Mouse (Mus musculus) MEL (cell line): ENCODE measurements around the gene Vps29. TPM values are rescaled to one million over a fixed set of nuclear protein-coding genes. Genes with fewer than 3 reads are reported as not detected.

ENCODE experiments used
- DNase-seq: peaks from one replicate; pipeline ENCODE4 v3.0.0; 2011; ENCODE audit warnings: low read depth, low spot score
- H3K27ac ChIP-seq: 2 replicates; pipeline ENCODE4 v1.5.1; 2012; ENCODE audit warnings: low read depth, mild to moderate bottlenecking, control low read depth, low read length, moderate library complexity; ENCODE audit not compliant: control insufficient read depth
- H3K27me3 ChIP-seq, 2 experiments: fragments of 150-350 bp in 1 of 2; sonication (generic) in 1 of 2; 2 replicates each; pipeline ENCODE4 v1.6.1; 2012; ENCODE audit warnings: low read length in 2 of 2, mild to moderate bottlenecking in 2 of 2, improper control_type of control experiment in 1 of 2, moderate library complexity in 1 of 2; ENCODE audit not compliant: insufficient read depth in 2 of 2, control insufficient read depth in 1 of 2
- H3K36me3 ChIP-seq, 2 experiments: 2 replicates each; pipeline ENCODE4 v1.6.1; 2012 to 2014; ENCODE audit warnings: low read length in 2 of 2, improper control_type of control experiment in 1 of 2, inconsistent platforms in 1 of 2, mild to moderate bottlenecking in 1 of 2; ENCODE audit not compliant: insufficient read depth in 2 of 2, control insufficient read depth in 1 of 2
- H3K4me1 ChIP-seq, 2 experiments: fragments of 150-350 bp in 1 of 2; sonication (generic) in 1 of 2; 2 replicates each; pipeline ENCODE4 v1.6.1; 2012; ENCODE audit warnings: low read length in 2 of 2, improper control_type of control experiment in 1 of 2, mild to moderate bottlenecking in 1 of 2; ENCODE audit not compliant: insufficient read depth in 2 of 2, control insufficient read depth in 1 of 2
- H3K4me3 ChIP-seq, 2 experiments: fragments of 150-350 bp in 1 of 2; sonication (generic) in 1 of 2; 2 replicates each; pipeline ENCODE4 v1.5.1; 2012; ENCODE audit warnings: low read depth in 2 of 2, low read length in 2 of 2, mild to moderate bottlenecking in 2 of 2, moderate library complexity in 2 of 2, control low read depth in 1 of 2, improper control_type of control experiment in 1 of 2; ENCODE audit not compliant: control insufficient read depth in 1 of 2, insufficient read depth in 1 of 2
- H3K79me2 ChIP-seq: 2 replicates; pipeline ENCODE4 v1.6.1; 2012; ENCODE audit warnings: mild to moderate bottlenecking, low read length, moderate library complexity; ENCODE audit not compliant: control insufficient read depth, poor library complexity, insufficient read depth
- H3K9ac ChIP-seq: 2 replicates; pipeline ENCODE4 v1.6.1; 2012; ENCODE audit warnings: low read depth, mild to moderate bottlenecking, control low read depth, low read length, moderate library complexity; ENCODE audit not compliant: control insufficient read depth, poor library complexity, severe bottlenecking
- H3K9me3 ChIP-seq: fragments of 150-350 bp; sonication (generic); replicated peaks from 2 replicates; pipeline ENCODE4 v1.6.1; 2012; ENCODE audit warnings: mild to moderate bottlenecking, low read length, improper control_type of control experiment, moderate library complexity; ENCODE audit not compliant: insufficient read depth
- BHLHE40 ChIP-seq: IDR thresholded peaks from 2 replicates; pipeline ENCODE4 v1.6.1; 2012; ENCODE audit warnings: low read depth, mild to moderate bottlenecking, inconsistent platforms, low read length, improper control_type of control experiment, borderline replicate concordance
- E2F4 ChIP-seq: IDR thresholded peaks from 2 replicates; pipeline ENCODE4 v1.6.1; 2011; ENCODE audit warnings: low read depth, low read length, improper control_type of control experiment, borderline replicate concordance
- ELF1 ChIP-seq: IDR thresholded peaks from 2 replicates; pipeline ENCODE4 v1.6.1; 2014; ENCODE audit warnings: low read depth, mild to moderate bottlenecking, inconsistent platforms, low read length, improper control_type of control experiment, moderate library complexity
- EP300 ChIP-seq, 2 experiments: IDR thresholded peaks; 2 replicates each; pipeline ENCODE4 v1.6.1; 2011; ENCODE audit warnings: improper control_type of control experiment in 2 of 2, low read length in 2 of 2, low read depth in 1 of 2, mild to moderate bottlenecking in 1 of 2
- GATA1 ChIP-seq: IDR thresholded peaks from 2 replicates; pipeline ENCODE4 v1.6.1; 2011; ENCODE audit warnings: low read depth, low read length, improper control_type of control experiment
- HCFC1 ChIP-seq: IDR thresholded peaks from 2 replicates; pipeline ENCODE4 v1.6.1; 2012; ENCODE audit warnings: low read depth, mild to moderate bottlenecking, inconsistent platforms, low read length, improper control_type of control experiment, moderate library complexity
- JUND ChIP-seq: IDR thresholded peaks from 2 replicates; pipeline ENCODE4 v1.6.1; 2011; ENCODE audit warnings: low read depth, mild to moderate bottlenecking, improper control_type of control experiment, low read length
- MAX ChIP-seq: IDR thresholded peaks from 2 replicates; pipeline ENCODE4 v1.6.1; 2011; ENCODE audit warnings: low read length, improper control_type of control experiment
- MEF2A ChIP-seq: IDR thresholded peaks from 2 replicates; pipeline ENCODE4 v1.6.1; 2014; ENCODE audit warnings: low read depth, mild to moderate bottlenecking, inconsistent platforms, low read length, improper control_type of control experiment; ENCODE audit not compliant: poor library complexity, insufficient replicate concordance, severe bottlenecking; ENCODE audit errors: extremely low read depth
- MYB ChIP-seq: IDR thresholded peaks from 2 replicates; pipeline ENCODE4 v1.6.1; 2011; ENCODE audit warnings: mild to moderate bottlenecking, low read depth, low read length, improper control_type of control experiment
- NRF1 ChIP-seq: IDR thresholded peaks from 2 replicates; pipeline ENCODE4 v1.6.1; 2014; ENCODE audit warnings: low read depth, mild to moderate bottlenecking, inconsistent platforms, low read length, improper control_type of control experiment, moderate library complexity; ENCODE audit not compliant: poor library complexity, insufficient read depth, severe bottlenecking
- POLR2AphosphoS2 ChIP-seq: IDR thresholded peaks from 2 replicates; pipeline ENCODE4 v1.6.1; 2011; ENCODE audit warnings: low read length, improper control_type of control experiment
- SIN3A ChIP-seq: IDR thresholded peaks from 2 replicates; pipeline ENCODE4 v1.6.1; 2012; ENCODE audit warnings: low read length, improper control_type of control experiment, inconsistent platforms
- TAL1 ChIP-seq: IDR thresholded peaks from 2 replicates; pipeline ENCODE4 v1.6.1; 2012; ENCODE audit warnings: mild to moderate bottlenecking, inconsistent platforms, low read length, moderate library complexity, mixed read lengths
- ZNF384 ChIP-seq: IDR thresholded peaks from 2 replicates; pipeline ENCODE4 v1.6.1; 2012; ENCODE audit warnings: low read depth, mild to moderate bottlenecking, inconsistent platforms, low read length, improper control_type of control experiment
- polyA plus RNA-seq, 2 experiments: library from polyadenylated mRNA; stranded (reverse) in 1 of 2; unstranded in 1 of 2; fragments of >175 nt in 1 of 2; fragments of >200 nt in 1 of 2; gene quantifications; 2 replicates each; pipeline versions ENCODE4 v1.2.1 to v1.2.4; 2012; ENCODE audit warnings: low replicate concordance in 2 of 2, low read depth in 1 of 2; ENCODE audit not compliant: insufficient read length in 2 of 2, insufficient read depth in 1 of 2, missing spikeins in 1 of 2
- total RNA-seq: library from RNA; depleted of rRNA; stranded (reverse); fragments of 300-350 nt; gene quantifications from 2 replicates; pipeline ENCODE4 v1.2.3, GENCODE M21; 2012

Vps29 gene
- total and polyA plus RNA-seq, 3 experiments, result 92.1 to 424 (median 101) TPM

- Histone ChIP-seq H3K36me3 (peaks cover 0 to 16% of the 10 kb centered on the region in 2 experiments; a peak in 2 of 4 replicates), H3K4me3 (no peak overlapping the region), H3K9me3 (no peaks in the 10 kb centered on the region), H3K9ac (no peak overlapping the region), H3K27ac (no peak overlapping the region), H3K79me2 (peaks cover 15% of the 10 kb centered on the region), H3K27me3 (no peaks in the 10 kb centered on the region), H3K4me1 (no peaks in the 10 kb centered on the region)
- DNase-seq, result no peak
- no peak for TF ChIP-seq MAX
Measured at GRCm38 (mm10) chr5:122399871-122400270, 45.7 kb downstream of the Vps29 start.

GRCm38 (mm10) chr5:122400628-122401302 lies 46.6 kb downstream of the Vps29 start:
- Histone ChIP-seq H3K4me3 (no peak overlapping the region), H3K9me3 (no peaks in the 10 kb centered on the region), H3K27ac (no peak overlapping the region), H3K27me3 (no peaks in the 10 kb centered on the region), H3K36me3 (peaks cover 0 to 16% of the 10 kb centered on the region in 2 experiments; a peak in 2 of 4 replicates), H3K9ac (no peak overlapping the region), H3K79me2 (peaks cover 11% of the 10 kb centered on the region), H3K4me1 (no peaks in the 10 kb centered on the region)
- no peak for DNase-seq
- TF ChIP-seq BHLHE40 (no peak), MYB (no peak), GATA1 (no peak), ZNF384 (no peak), NRF1 (no peak), SIN3A (no peak), E2F4 (no peak), EP300 (IDR thresholded peaks at IDR 0.05; ENCODE audit: low read depth in 1 of 2, low read length in 2 of 2) (no peak), JUND (no peak), TAL1 (no peak), ELF1 (no peak), HCFC1 (no peak), MEF2A (no peak), POLR2AphosphoS2 (no peak)
